In the genomic region with DNA sequence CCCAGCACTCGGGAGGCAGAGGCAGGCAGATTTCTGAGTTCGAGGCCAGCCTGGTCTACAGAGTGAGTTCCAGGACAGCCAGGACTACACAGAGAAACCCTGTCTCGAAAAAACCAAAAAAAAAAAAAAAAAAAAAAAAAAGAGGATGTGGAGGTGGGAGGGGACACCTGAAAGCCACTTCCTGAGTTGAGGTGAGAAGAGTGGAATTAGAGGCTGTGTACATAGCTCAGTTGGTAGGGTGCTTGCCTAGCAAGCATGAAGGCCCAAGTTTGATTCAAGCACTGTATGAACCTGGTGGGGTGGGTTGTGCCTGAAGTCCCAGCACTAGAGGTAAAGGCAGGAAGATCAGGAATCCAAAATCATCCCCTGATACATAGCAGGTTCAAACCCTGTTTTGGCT, we compare ENCODE assay signal across 6 mouse cellular contexts. TPM values are rescaled to one million over a fixed set of nuclear protein-coding genes. Genes with fewer than 3 reads are reported as not detected.
DNase-seq lines count a peak whose midpoint lies in the region; ATAC-seq and TF ChIP-seq lines count a peak whose summit lies in the region.
"Not testable (repeated sequence)": the region's sequence is repeated elsewhere in the genome, so short reads cannot be mapped to it uniquely, and the experiment has no call there.

No protein-coding gene starts in this region.

- H3K9me3 ChIP-seq in ES-E14 (ENCODE audit: control insufficient read depth, insufficient read depth, low read depth, low read length) = not testable (repeated sequence)

- peak; percentile 75 for ATAC-seq in neutrophil, adult 5-6 weeks (ENCODE audit: extremely low read depth, insufficient number of reproducible peaks, low FRiP score, poor library complexity, severe bottlenecking)

- not testable (repeated sequence) for H3K4me3 ChIP-seq in ES-E14 (ENCODE audit: insufficient read depth in 1 of 2, low read depth in 1 of 2, low read length in 2 of 2, poor library complexity in 1 of 2, severe bottlenecking in 1 of 2); bone marrow macrophage, adult 2 months (ENCODE audit: insufficient read depth, low read length); macrophage (ENCODE audit: inconsistent target); thymus, adult 2 months (ENCODE audit: control insufficient read depth, insufficient read depth, low read length)

- not testable (repeated sequence) for H3K36me3 ChIP-seq in ES-E14 (ENCODE audit: control insufficient read depth, insufficient read depth, low read length, poor library complexity, severe bottlenecking); macrophage (ENCODE audit: inconsistent target); thymus, adult 2 months (ENCODE audit: control insufficient read depth, insufficient read depth, low read length)

- WGBS in macrophage (ENCODE audit: missing documents) = no CpG with 5 or more reads among the region's 3 CpGs
- 67% methylated on average over 3 of the region's 3 CpGs for WGBS in thymus, adult 2 months

- not testable (repeated sequence) for H3K27me3 ChIP-seq in thymus, adult 2 months (ENCODE audit: control insufficient read depth, insufficient read depth, low read length)

- peak; percentile 69 for DNase-seq in CD4-positive, CD25-positive, alpha-beta regulatory T cell, adult 2 months (ENCODE audit: low read depth, low spot score)
- not testable (repeated sequence) for DNase-seq in ES-E14 (ENCODE audit: low read depth, low spot score)
- DNase-seq in thymus, adult 2 months = peak; percentile 9

- peaks cover 86% of the 10 kb centered on the region for H3K79me2 ChIP-seq in macrophage (ENCODE audit: inconsistent target)

- peaks cover 10 to 18% of the 10 kb centered on the region in 2 experiments for H3K4me1 ChIP-seq in ES-E14 (ENCODE audit: control insufficient read depth in 2 of 2, insufficient read depth in 2 of 2, low read length in 2 of 2, poor library complexity in 1 of 2)
- H3K4me1 ChIP-seq in bone marrow macrophage, adult 2 months (ENCODE audit: control insufficient read depth, insufficient read depth, low read length) = peaks cover 33% of the 10 kb centered on the region
- H3K4me1 ChIP-seq in thymus, adult 2 months (replicated peaks; ENCODE audit: control insufficient read depth, insufficient read depth, low read length) = not testable (repeated sequence)

- in situ Hi-C loops in ES-E14 (cut with MboI; ENCODE audit: low sequenced_read_pairs in 2 of 2, unreplicated experiment in 2 of 2) = not testable (repeated sequence)

- not testable (repeated sequence) for H3K27ac ChIP-seq in ES-E14 (ENCODE audit: insufficient read depth, low read depth, low read length, poor library complexity, severe bottlenecking)
- peak overlapping the region; percentile 74 for H3K27ac ChIP-seq in bone marrow macrophage, adult 2 months (ENCODE audit: insufficient read depth, low read depth, low read length)
- peak overlapping the region; percentile 74 for H3K27ac ChIP-seq in macrophage
- peak overlapping the region; percentile 34; the same call in 1 of the 2 replicates for H3K27ac ChIP-seq in thymus, adult 2 months (ENCODE audit: control insufficient read depth, insufficient read depth, low read length)

- TF ChIP-seq POLR2A in bone marrow macrophage, adult 2 months (IDR thresholded peaks at IDR 0.05; ENCODE audit: borderline replicate concordance, low read depth, low read length); thymus, adult 2 months (IDR thresholded peaks at IDR 0.05; ENCODE audit: control insufficient read depth, extremely low read depth, insufficient read depth, low read length, poor library complexity): not testable (repeated sequence)

- H3K9ac ChIP-seq in ES-E14 (ENCODE audit: insufficient read depth, low read depth, low read length, poor library complexity, severe bottlenecking) = not testable (repeated sequence)

- TF ChIP-seq CTCF in bone marrow macrophage, adult 2 months (IDR thresholded peaks at IDR 0.05; ENCODE audit: low read depth, low read length); thymus, adult 2 months (IDR thresholded peaks at IDR 0.05; ENCODE audit: borderline replicate concordance, control insufficient read depth, extremely low read depth, insufficient read depth, low read length, poor library complexity): not testable (repeated sequence)

TF ChIP-seq in ES-E14, 5 proteins besides CTCF, POLR2A, EP300 and RAD21:
- 0 out of 2 replicates have a peak, but pooled peaks have one; percentile 41 for TF ChIP-seq ZNF384 (IDR thresholded peaks at IDR 0.05; ENCODE audit: low read depth, low read length)
TF ChIP-seq in ES-E14: peak in this region for 1; not testable (repeated sequence) for 4.

RNA-seq across cellular contexts. Expression of gene Sntb2, which starts 38.0 kb away (rescaled TPM):
- total RNA-seq in ES-E14 (2012; rRNA removed) = 32.4 and 45.7 TPM in 2 replicates
- 11.4 and 13.7 TPM in 2 replicates for polyA plus RNA-seq in bone marrow macrophage, adult 2 months (2012; ENCODE audit: insufficient read depth, insufficient read length, missing spikeins)
- total RNA-seq in macrophage (2018; cell fraction: chromatin; rRNA removed) = 10 to 100 TPM; 18.2 to 50.8 (median 32.8) TPM
- total RNA-seq in macrophage (2018; cell fraction: cytosol; rRNA removed) = 10 to 100 TPM in 24 of 26 experiments, 1 to 10 TPM in 2; 9.7 to 18.9 (median 13.0) TPM
- 10 to 100 TPM; 16.4 to 48.6 (median 27.7) TPM for total RNA-seq in macrophage (2018; cell fraction: nucleus; rRNA removed)
- 7.2 to 10.1 TPM (median 8.4 TPM) in 3 replicates for polyA plus RNA-seq in macrophage (2018)
- total RNA-seq in neutrophil, adult 5-6 weeks (2017) = 19.8 and 25.8 TPM in 2 replicates
- 4.5 and 4.6 TPM in 2 replicates for polyA plus RNA-seq in thymus, adult 2 months (2012; rRNA removed)

RNA-seq across cellular contexts. Expression of gene Vps4a, which starts 57.5 kb away (rescaled TPM):
- total RNA-seq in ES-E14 (2012; rRNA removed) = 16.6 and 24.1 TPM in 2 replicates
- polyA plus RNA-seq in bone marrow macrophage, adult 2 months (2012; ENCODE audit: insufficient read depth, insufficient read length, missing spikeins) = 41.0 and 42.1 TPM in 2 replicates
- total RNA-seq in macrophage (2018; cell fraction: chromatin; rRNA removed) = 10 to 100 TPM in 25 of 26 experiments, 1 to 10 TPM in 1; 6.7 to 34.9 (median 23.8) TPM
- total RNA-seq in macrophage (2018; cell fraction: cytosol; rRNA removed) = 10 to 100 TPM; 31.0 to 41.8 (median 36.9) TPM
- total RNA-seq in macrophage (2018; cell fraction: nucleus; rRNA removed) = 10 to 100 TPM; 11.3 to 36.5 (median 26.8) TPM
- 37.0 to 41.2 TPM (median 40.7 TPM) in 3 replicates for polyA plus RNA-seq in macrophage (2018)
- 39.0 and 42.0 TPM in 2 replicates for total RNA-seq in neutrophil, adult 5-6 weeks (2017)
- polyA plus RNA-seq in thymus, adult 2 months (2012; rRNA removed) = 31.2 and 31.6 TPM in 2 replicates
